Mouse (Mus musculus) heart, postnatal 14 days (tissue): ENCODE data around the gene Cmtr1. TPM values are rescaled to one million over a fixed set of nuclear protein-coding genes. Genes with fewer than 3 reads are reported as not detected.
"Not testable (repeated sequence)": the region's sequence is repeated elsewhere in the genome, so short reads cannot be mapped to it uniquely, and the experiment has no call there.

Source experiments
- DNase-seq, 2 experiments: peaks; one replicate each; pipeline ENCODE4 v3.0.0; 2021 to 2022
- intact Hi-C: fragments of 180-260 bp; cut with DNase I; formaldehyde crosslinking; loops from one replicate; pipeline ENCODE4 v1.15.1; 2025
- long read RNA-seq, 2 experiments: library from polyadenylated mRNA; stranded (forward); transcript quantifications; one replicate each; pipeline ENCODE4 v2.0.0; 2021
- total RNA-seq, 2 experiments: library from RNA; stranded (reverse); gene quantifications; 2 replicates each; pipeline ENCODE4 v1.2.3; 2021

Gene Cmtr1
- total RNA-seq, result 10 to 100 TPM; 45.8 to 60.7 TPM
- long read RNA-seq, experiment 1, full-length matches to known transcripts, result 38 of 47 reads
- long read RNA-seq, experiment 1, partial matches to known transcripts, result 7 of 47 reads
- long read RNA-seq, experiment 1, other reads (novel, unspliced or antisense), result 2 of 47 reads
- long read RNA-seq, experiment 2, full-length matches to known transcripts, result 36 of 48 reads
- long read RNA-seq, experiment 2, partial matches to known transcripts, result 7 of 48 reads
- long read RNA-seq, experiment 2, other reads (novel, unspliced or antisense), result 5 of 48 reads

GRCm38 (mm10) chr17:29660076-29660761 lies at the start of gene Cmtr1:
TSS of gene Cmtr1 (plus strand) at chr17:29660595.
- DNase-seq, result peak; percentile 98 to 99
- intact Hi-C loops, result loop anchor here (2.0 kb wide), 1 partner anchor 45 kb away; the partner anchor contains the start of genes Gm28043 and Rnf8

- DNase-seq, intact Hi-C loops: not testable (repeated sequence)
These were observed 46.9 kb upstream of the Cmtr1 start for GRCm38 (mm10) chr17:29613453-29613852.

GRCm38 (mm10) chr17:29614115-29615023 lies 46.0 kb upstream of the Cmtr1 start, which contains the start of the genes Rnf8 and Gm28043:
TSS of gene Rnf8 (plus strand) at chr17:29614790.
TSS of gene Gm28043 (plus strand) at chr17:29614876.
- intact Hi-C loops, result loop anchor here (2.0 kb wide), 1 partner anchor 46 kb away; the partner anchor contains the start of gene Cmtr1
- peak; percentile 96 to 97 for DNase-seq

- DNase-seq, result no peak
These were observed 45.3 kb upstream of the Cmtr1 start for GRCm38 (mm10) chr17:29615024-29615551.

GRCm38 (mm10) chr17:29615616-29616015 lies 44.8 kb upstream of the Cmtr1 start:
- intact Hi-C loops, result loop anchor here (2.0 kb wide), 1 partner anchor 45 kb away; the partner anchor contains the start of gene Cmtr1
- DNase-seq, result no peak

More at GRCm38 (mm10) chr17:29615024-29615551, 45.3 kb upstream of the Cmtr1 start:
- intact Hi-C loops, result loop anchor here (2.0 kb wide), 1 partner anchor 46 kb away; the partner anchor contains the start of gene Cmtr1

GRCm38 (mm10) chr17:29619231-29619630 lies 41.2 kb upstream of the Cmtr1 start:
- DNase-seq, result no peak
- intact Hi-C loops, result no loop called here

- intact Hi-C loops, result no loop called here
- DNase-seq, result no peak
These were observed 36.9 kb upstream of the Cmtr1 start for GRCm38 (mm10) chr17:29623488-29623887.

- no peak for DNase-seq
- intact Hi-C loops, result no loop called here
These were observed 33.1 kb upstream of the Cmtr1 start for GRCm38 (mm10) chr17:29627285-29627684.

GRCm38 (mm10) chr17:29628946-29629345 lies 31.4 kb upstream of the Cmtr1 start:
- intact Hi-C loops, result no loop called here
- DNase-seq, result no peak

GRCm38 (mm10) chr17:29629620-29630019 lies 30.8 kb upstream of the Cmtr1 start:
- intact Hi-C loops, result no loop called here
- DNase-seq, result no peak

GRCm38 (mm10) chr17:29632312-29632711 lies 28.1 kb upstream of the Cmtr1 start:
- intact Hi-C loops, result no loop called here
- DNase-seq, result no peak

- no peak for DNase-seq
- intact Hi-C loops, result no loop called here
These were observed 24.9 kb upstream of the Cmtr1 start for GRCm38 (mm10) chr17:29635492-29635891.

- DNase-seq, result peak; percentile 38 to 53
- intact Hi-C loops, result loop anchor here (2.0 kb wide), 1 partner anchor 247 kb away; no protein-coding TSS in a partner anchor
These were observed 24.3 kb upstream of the Cmtr1 start for GRCm38 (mm10) chr17:29636118-29636517.

GRCm38 (mm10) chr17:29637377-29637776 lies 23.0 kb upstream of the Cmtr1 start:
- intact Hi-C loops, result loop anchor here (2.0 kb wide), 1 partner anchor 245 kb away; no protein-coding TSS in a partner anchor
- peak; percentile 22 to 31 for DNase-seq

- intact Hi-C loops, result loop anchor here (2.0 kb wide), 1 partner anchor 245 kb away; no protein-coding TSS in a partner anchor
- DNase-seq, result peak; percentile 10 to 19
These were observed 22.5 kb upstream of the Cmtr1 start for GRCm38 (mm10) chr17:29637895-29638294.

- intact Hi-C loops, result no loop called here
- no peak for DNase-seq
These were observed 19.4 kb upstream of the Cmtr1 start for GRCm38 (mm10) chr17:29640971-29641370.

- DNase-seq, result no peak
- intact Hi-C loops, result no loop called here
These were observed 18.2 kb upstream of the Cmtr1 start for GRCm38 (mm10) chr17:29642219-29642618.

- intact Hi-C loops, result no loop called here
- no peak for DNase-seq
These were observed 2.1 kb upstream of the Cmtr1 start for GRCm38 (mm10) chr17:29658249-29658648.

GRCm38 (mm10) chr17:29660762-29661391 lies 482 bp downstream of the Cmtr1 start:
- intact Hi-C loops, result loop anchor here (2.0 kb wide), 1 partner anchor 46 kb away; the partner anchor contains the start of genes Gm28043 and Rnf8
- no peak for DNase-seq
